Mouse (Mus musculus): Measurements from ENCODE around the gene Sept9.

GRCm38 (mm10) chr11:117334101-117334500 is 134.6 kb downstream of the Sept9 start:
- TF ChIP-seq CTCF (IDR thresholded peaks at IDR 0.05; ENCODE audit: borderline replicate concordance, insufficient read depth, low read depth, low read length), result no peak
- no peak for TF ChIP-seq POLR2A (IDR thresholded peaks at IDR 0.05; ENCODE audit: borderline replicate concordance, insufficient read depth, low read length)

All from cerebellum, adult 2 months (tissue).